Mouse (Mus musculus): Measurements from ENCODE around the gene Usp35. TPM values are rescaled to one million over a fixed set of nuclear protein-coding genes. Genes with fewer than 3 reads are reported as not detected.

Gene Usp35
- polyA plus RNA-seq, 1 experiment from 2014 or later = 1.5 TPM

- H3K27ac ChIP-seq (ENCODE audit: low read length) = peak overlapping the region; percentile 38
Observed at GRCm38 (mm10) chr7:97340907-97341849, 9.4 kb upstream of the Usp35 start.

DNA sequence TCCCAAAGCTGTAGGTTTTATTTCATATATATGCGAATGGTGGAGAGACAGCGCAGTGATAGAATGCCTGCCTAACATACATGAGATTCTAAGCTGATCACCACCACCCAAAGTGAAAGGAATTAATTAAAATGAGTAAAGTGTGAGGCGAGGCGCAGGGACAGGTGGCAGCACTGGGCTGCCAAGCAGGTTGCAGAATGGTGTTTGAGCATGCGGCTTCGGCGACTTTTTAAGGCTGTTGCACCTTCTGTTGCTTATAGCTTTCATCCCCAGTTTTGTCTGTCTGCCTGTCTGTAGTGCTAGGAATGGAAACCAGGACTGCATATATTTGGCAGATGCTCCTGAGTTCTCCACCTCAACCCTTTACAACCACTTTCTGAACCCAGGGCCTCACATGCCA is 7.8 kb upstream of the Usp35 start:
- 91% methylated on average over 7 of the region's 7 CpGs for WGBS
- H3K27me3 ChIP-seq (ENCODE audit: control insufficient read depth, insufficient read depth, low read length) = no peaks in the 10 kb centered on the region
- no peak overlapping the region for H3K9ac ChIP-seq (ENCODE audit: low read length)
- no peak for ATAC-seq (ENCODE audit: insufficient read depth, low FRiP score)
- H3K9me3 ChIP-seq (replicated peaks; ENCODE audit: control insufficient read depth, low read length) = no peaks in the 10 kb centered on the region
- no peak overlapping the region for H3K27ac ChIP-seq (ENCODE audit: low read length)
- no peak overlapping the region for H3K4me3 ChIP-seq (replicated peaks; ENCODE audit: low read length)
- H3K36me3 ChIP-seq (ENCODE audit: control insufficient read depth, insufficient read depth, low read length) = no peaks in the 10 kb centered on the region
- H3K4me2 ChIP-seq (ENCODE audit: low read depth, low read length) = no peak overlapping the region
- peaks cover 5% of the 10 kb centered on the region; the same call in 1 of the 2 replicates for H3K4me1 ChIP-seq (ENCODE audit: control insufficient read depth, insufficient read depth, low read length)

More at GRCm38 (mm10) chr7:97340907-97341849, 9.4 kb upstream of the Usp35 start:
- Histone ChIP-seq H3K36me3 (ENCODE audit: control insufficient read depth, insufficient read depth, low read length) (no peaks in the 10 kb centered on the region), H3K4me2 (ENCODE audit: low read depth, low read length) (0 out of 2 replicates have a peak overlapping the region, but pooled peaks have one; percentile 0), H3K9ac (ENCODE audit: low read length) (no peak overlapping the region), H3K4me1 (ENCODE audit: control insufficient read depth, insufficient read depth, low read length) (peaks cover 12% of the 10 kb centered on the region), H3K27me3 (ENCODE audit: control insufficient read depth, insufficient read depth, low read length) (no peaks in the 10 kb centered on the region), H3K4me3 (replicated peaks; ENCODE audit: low read length) (no peak overlapping the region), H3K9me3 (replicated peaks; ENCODE audit: control insufficient read depth, low read length) (no peaks in the 10 kb centered on the region)
- 54% methylated on average over 18 of the region's 18 CpGs for WGBS
- ATAC-seq (ENCODE audit: insufficient read depth, low FRiP score) = peak; percentile 57; the same call in 1 of the 2 replicates

DNA sequence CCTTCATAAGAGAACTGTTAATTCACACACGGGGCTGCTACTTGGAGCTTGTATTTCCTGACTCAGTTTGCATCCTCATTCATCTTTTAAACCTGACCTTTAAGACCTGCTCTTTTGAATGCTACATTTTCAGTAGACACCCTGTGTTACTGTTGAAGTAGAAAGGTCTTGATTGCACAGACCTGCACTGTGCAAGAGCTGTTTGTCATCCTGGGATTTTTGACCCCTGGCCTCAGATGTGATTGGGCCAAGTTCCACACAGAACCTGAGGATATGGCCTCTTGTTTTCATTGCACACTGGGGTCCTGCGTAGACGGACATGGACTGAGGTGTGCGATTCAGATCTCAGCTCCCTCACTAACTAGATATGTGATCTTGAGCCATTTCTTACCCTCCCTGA is 6.8 kb upstream of the Usp35 start:
- H3K36me3 ChIP-seq (ENCODE audit: control insufficient read depth, insufficient read depth, low read length) = no peaks in the 10 kb centered on the region
- peaks cover 5% of the 10 kb centered on the region; the same call in 1 of the 2 replicates for H3K4me1 ChIP-seq (ENCODE audit: control insufficient read depth, insufficient read depth, low read length)
- no peak overlapping the region for H3K4me2 ChIP-seq (ENCODE audit: low read depth, low read length)
- H3K27me3 ChIP-seq (ENCODE audit: control insufficient read depth, insufficient read depth, low read length) = no peaks in the 10 kb centered on the region
- WGBS = 66% methylated on average over 4 of the region's 4 CpGs
- H3K9me3 ChIP-seq (replicated peaks; ENCODE audit: control insufficient read depth, low read length) = no peaks in the 10 kb centered on the region
- H3K9ac ChIP-seq (ENCODE audit: low read length) = no peak overlapping the region
- no peak overlapping the region for H3K4me3 ChIP-seq (replicated peaks; ENCODE audit: low read length)
- ATAC-seq (ENCODE audit: insufficient read depth, low FRiP score) = no peak
- H3K27ac ChIP-seq (ENCODE audit: low read length) = peak overlapping the region; percentile 0; the same call in 1 of the 2 replicates

GRCm38 (mm10) chr7:97336678-97337077 is 4.9 kb upstream of the Usp35 start:
- Histone ChIP-seq H3K9ac (ENCODE audit: low read length) (no peak overlapping the region), H3K36me3 (ENCODE audit: control insufficient read depth, insufficient read depth, low read length) (no peaks in the 10 kb centered on the region), H3K4me1 (ENCODE audit: control insufficient read depth, insufficient read depth, low read length) (peaks cover 9% of the 10 kb centered on the region), H3K4me3 (replicated peaks; ENCODE audit: low read length) (no peak overlapping the region), H3K9me3 (replicated peaks; ENCODE audit: control insufficient read depth, low read length) (no peaks in the 10 kb centered on the region), H3K27ac (ENCODE audit: low read length) (no peak overlapping the region), H3K27me3 (ENCODE audit: control insufficient read depth, insufficient read depth, low read length) (no peaks in the 10 kb centered on the region), H3K4me2 (ENCODE audit: low read depth, low read length) (no peak overlapping the region)
- ATAC-seq (ENCODE audit: insufficient read depth, low FRiP score) = no peak
- 94% methylated on average over 1 of the region's 1 CpGs for WGBS

DNA sequence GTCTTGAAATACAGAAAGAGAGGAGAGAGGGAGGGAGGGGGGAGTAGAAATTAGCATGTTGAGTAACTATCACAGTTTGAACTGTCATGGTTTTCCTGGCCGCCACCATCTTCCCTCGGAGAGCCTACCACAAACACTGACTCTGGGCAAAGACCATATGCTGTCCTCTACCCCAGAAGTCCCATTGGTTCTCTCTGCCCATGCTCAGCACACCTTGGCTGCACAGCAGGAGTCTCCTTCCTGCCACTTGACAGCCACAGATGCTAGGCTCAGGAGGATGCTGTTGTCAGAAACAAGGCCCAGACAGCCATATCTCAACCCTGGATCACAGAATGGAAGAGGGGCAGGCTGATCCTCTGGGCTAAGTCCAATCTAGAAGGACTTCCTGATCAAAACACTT is 2.6 kb upstream of the Usp35 start:
- Histone ChIP-seq H3K9me3 (replicated peaks; ENCODE audit: control insufficient read depth, low read length) (no peaks in the 10 kb centered on the region), H3K9ac (ENCODE audit: low read length) (no peak overlapping the region), H3K27me3 (ENCODE audit: control insufficient read depth, insufficient read depth, low read length) (no peaks in the 10 kb centered on the region), H3K4me2 (ENCODE audit: low read depth, low read length) (no peak overlapping the region), H3K36me3 (ENCODE audit: control insufficient read depth, insufficient read depth, low read length) (no peaks in the 10 kb centered on the region), H3K4me3 (replicated peaks; ENCODE audit: low read length) (no peak overlapping the region), H3K4me1 (ENCODE audit: control insufficient read depth, insufficient read depth, low read length) (peaks cover 9% of the 10 kb centered on the region), H3K27ac (ENCODE audit: low read length) (no peak overlapping the region)
- no peak for ATAC-seq (ENCODE audit: insufficient read depth, low FRiP score)
- WGBS = 85% methylated on average over 2 of the region's 2 CpGs

- Histone ChIP-seq H3K9ac (ENCODE audit: low read length) (no peak overlapping the region; the same call in 1 of the 2 replicates), H3K36me3 (ENCODE audit: control insufficient read depth, insufficient read depth, low read length) (no peaks in the 10 kb centered on the region)
- 81% methylated on average over 6 of the region's 6 CpGs for WGBS
Observed at GRCm38 (mm10) chr7:97333113-97333898, 1.5 kb upstream of the Usp35 start.

GRCm38 (mm10) chr7:97332667-97333041 is 834 bp upstream of the Usp35 start:
- peak overlapping the region; percentile 97 for H3K4me3 ChIP-seq (replicated peaks; ENCODE audit: low read length)
- 4% methylated on average over 9 of the region's 9 CpGs for WGBS
- H3K9me3 ChIP-seq (replicated peaks; ENCODE audit: control insufficient read depth, low read length) = no peaks in the 10 kb centered on the region
- no peak overlapping the region for H3K27ac ChIP-seq (ENCODE audit: low read length)
- peak overlapping the region; percentile 87 for H3K9ac ChIP-seq (ENCODE audit: low read length)
- peaks cover 9% of the 10 kb centered on the region for H3K4me1 ChIP-seq (ENCODE audit: control insufficient read depth, insufficient read depth, low read length)
- no peaks in the 10 kb centered on the region for H3K27me3 ChIP-seq (ENCODE audit: control insufficient read depth, insufficient read depth, low read length)
- H3K4me2 ChIP-seq (ENCODE audit: low read depth, low read length) = peak overlapping the region; percentile 81
- H3K36me3 ChIP-seq (ENCODE audit: control insufficient read depth, insufficient read depth, low read length) = no peaks in the 10 kb centered on the region
- ATAC-seq (ENCODE audit: insufficient read depth, low FRiP score) = no peak

More at GRCm38 (mm10) chr7:97333113-97333898, 1.5 kb upstream of the Usp35 start:
- peaks cover 9% of the 10 kb centered on the region for H3K4me1 ChIP-seq (ENCODE audit: control insufficient read depth, insufficient read depth, low read length)
- no peaks in the 10 kb centered on the region for H3K27me3 ChIP-seq (ENCODE audit: control insufficient read depth, insufficient read depth, low read length)
- H3K27ac ChIP-seq (ENCODE audit: low read length) = no peak overlapping the region
- no peaks in the 10 kb centered on the region for H3K9me3 ChIP-seq (replicated peaks; ENCODE audit: control insufficient read depth, low read length)
- peak overlapping the region; percentile 81 for H3K4me2 ChIP-seq (ENCODE audit: low read depth, low read length)
- peak overlapping the region; percentile 97 for H3K4me3 ChIP-seq (replicated peaks; ENCODE audit: low read length)
- no peak for ATAC-seq (ENCODE audit: insufficient read depth, low FRiP score)

DNA sequence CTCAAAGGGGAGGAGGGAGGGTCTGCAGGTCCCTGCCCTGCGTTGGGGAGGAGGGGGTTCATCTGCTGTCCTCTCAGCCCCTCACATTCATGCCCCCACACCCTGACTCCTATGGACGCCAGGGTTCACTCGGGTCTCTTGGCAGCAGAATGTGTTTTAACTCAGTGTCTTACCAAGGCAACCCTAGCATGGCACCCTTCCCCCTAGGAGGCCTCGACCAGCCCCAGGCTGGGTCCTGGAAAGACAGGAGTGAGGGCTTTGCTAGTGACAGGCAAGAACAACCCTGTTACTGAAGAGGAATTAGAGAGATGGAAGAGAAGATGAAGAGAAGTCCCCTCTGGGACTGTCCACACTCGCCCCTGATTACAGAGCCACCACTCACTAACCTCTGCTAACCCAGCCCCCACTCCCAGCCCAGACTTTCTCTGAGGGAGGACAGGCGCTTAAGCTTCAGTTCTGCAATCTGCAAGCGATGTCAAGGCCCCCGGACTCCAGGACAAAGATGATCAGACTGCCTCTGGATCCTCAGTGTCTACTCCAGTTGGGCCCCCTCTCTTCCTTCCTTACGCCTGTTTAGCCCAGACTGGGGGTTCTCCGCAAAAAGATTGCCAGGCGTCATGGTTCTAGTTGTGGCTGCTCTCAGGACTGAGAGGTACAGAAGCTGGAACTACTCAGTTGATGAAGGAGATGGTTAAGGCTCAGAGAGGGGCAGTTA is 732 bp downstream of the Usp35 start:
- H3K4me2 ChIP-seq (ENCODE audit: low read depth, low read length) = peak overlapping the region; percentile 86
- no peaks in the 10 kb centered on the region for H3K36me3 ChIP-seq (ENCODE audit: control insufficient read depth, insufficient read depth, low read length)
- H3K27me3 ChIP-seq (ENCODE audit: control insufficient read depth, insufficient read depth, low read length) = peaks cover 8% of the 10 kb centered on the region
- 61% methylated on average over 11 of the region's 11 CpGs for WGBS
- no peak overlapping the region for H3K27ac ChIP-seq (ENCODE audit: low read length)
- peak overlapping the region; percentile 97 for H3K4me3 ChIP-seq (replicated peaks; ENCODE audit: low read length)
- ATAC-seq (ENCODE audit: insufficient read depth, low FRiP score) = no peak
- H3K4me1 ChIP-seq (ENCODE audit: control insufficient read depth, insufficient read depth, low read length) = peaks cover 9% of the 10 kb centered on the region
- H3K9ac ChIP-seq (ENCODE audit: low read length) = peak overlapping the region; percentile 87
- no peaks in the 10 kb centered on the region for H3K9me3 ChIP-seq (replicated peaks; ENCODE audit: control insufficient read depth, low read length)
